Mouse (Mus musculus) thymus, adult 2 months (tissue): Measurements from ENCODE around the gene Cebpb. TPM values are rescaled to one million over a fixed set of nuclear protein-coding genes. Genes with fewer than 3 reads are reported as not detected.

Experiments
- DNase-seq: peaks from one replicate; pipeline ENCODE4 v3.0.0; 2021
- H3K27ac ChIP-seq: fragments of 200-500 bp; 2 replicates; pipeline ENCODE4 v1.5.1; 2012; ENCODE audit warnings: low read length, control low read depth; ENCODE audit not compliant: control insufficient read depth, insufficient read depth
- H3K27me3 ChIP-seq: fragments of 200-500 bp; 2 replicates; pipeline ENCODE4 v1.6.1; 2012; ENCODE audit warnings: mild to moderate bottlenecking, low read length, moderate library complexity, mixed read lengths; ENCODE audit not compliant: control insufficient read depth, insufficient read depth
- H3K36me3 ChIP-seq: fragments of 200-500 bp; 2 replicates; pipeline ENCODE4 v1.6.1; 2012; ENCODE audit warnings: mild to moderate bottlenecking, low read length, moderate library complexity; ENCODE audit not compliant: control insufficient read depth, insufficient read depth
- H3K4me1 ChIP-seq: fragments of 200-500 bp; replicated peaks from 2 replicates; pipeline ENCODE4 v1.6.1; 2012; ENCODE audit warnings: low read length; ENCODE audit not compliant: control insufficient read depth, insufficient read depth
- H3K4me3 ChIP-seq: fragments of 200-500 bp; 2 replicates; pipeline ENCODE4 v1.5.1; 2012; ENCODE audit warnings: mild to moderate bottlenecking, low read length, control low read depth, moderate library complexity; ENCODE audit not compliant: control insufficient read depth, insufficient read depth
- CTCF ChIP-seq: fragments of 200-500 bp; IDR thresholded peaks from 2 replicates; pipeline ENCODE4 v1.5.1; 2012; ENCODE audit warnings: mild to moderate bottlenecking, control low read depth, low read length, moderate library complexity, borderline replicate concordance; ENCODE audit not compliant: control insufficient read depth, poor library complexity, insufficient read depth; ENCODE audit errors: extremely low read depth
- POLR2A ChIP-seq: fragments of 200-500 bp; IDR thresholded peaks from 2 replicates; pipeline ENCODE4 v1.6.1; 2012; ENCODE audit warnings: mild to moderate bottlenecking, low read length, control low read depth, moderate library complexity; ENCODE audit not compliant: control insufficient read depth, poor library complexity, insufficient read depth; ENCODE audit errors: extremely low read depth
- WGBS: fragments of 180-500 bp; shearing (Covaris S2); methylation state at CpG from one replicate; pipeline ENCODE4 v1.1.7; 2018; 5-methylcytosine and 5-hydroxymethylcytosine counted together
- polyA plus RNA-seq: library from polyadenylated mRNA; depleted of rRNA; stranded (reverse); fragments of >200 nt; gene quantifications from 2 replicates; pipeline ENCODE4 v1.2.3, GENCODE M21; 2012

Cebpb gene
- polyA plus RNA-seq, 1 experiment, result 69.6 TPM

DNA sequence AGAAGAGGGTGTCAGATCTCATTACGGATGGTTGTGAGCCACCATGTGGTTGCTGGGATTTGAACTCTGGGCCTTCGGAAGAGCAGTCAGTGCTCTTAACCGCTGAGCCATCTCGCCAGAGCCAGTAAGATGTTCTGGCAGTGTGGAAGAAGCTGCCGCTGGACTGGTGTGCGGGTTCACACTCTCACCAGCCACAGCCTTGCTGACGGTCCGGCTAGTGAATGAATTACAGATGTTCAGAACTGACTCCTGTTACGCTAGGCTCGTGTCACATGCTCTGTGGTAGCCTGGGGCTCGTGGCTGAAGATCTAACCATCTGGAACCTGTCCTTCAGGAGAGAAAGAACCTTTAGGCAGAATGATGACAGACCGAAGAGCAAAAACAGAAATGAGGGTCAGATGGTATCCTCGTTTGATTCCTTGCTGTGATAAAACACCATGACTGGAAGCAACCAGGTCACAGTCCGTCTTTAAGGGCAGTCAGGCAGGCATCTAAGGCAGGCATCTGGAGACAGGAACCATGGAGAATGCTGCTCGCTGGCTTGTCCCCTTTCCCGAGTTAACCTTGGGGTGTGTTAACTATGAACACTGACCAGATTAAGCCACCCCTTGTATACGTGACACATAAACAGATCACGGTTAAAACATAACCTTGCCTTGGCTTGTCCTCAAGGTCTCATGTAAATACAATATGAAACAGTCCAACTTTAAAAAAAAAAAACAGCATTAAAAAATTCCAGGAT lies 22.6 kb upstream of the Cebpb start:
- 95% methylated on average over 18 of the region's 18 CpGs for WGBS
- H3K4me3 ChIP-seq, result no peak overlapping the region
- H3K4me1 ChIP-seq, result peaks cover 8% of the 10 kb centered on the region
- H3K27ac ChIP-seq, result no peak overlapping the region
- H3K36me3 ChIP-seq, result no peaks in the 10 kb centered on the region
- TF ChIP-seq POLR2A, result no peak
- TF ChIP-seq CTCF, result no peak
- DNase-seq, result no peak
- no peaks in the 10 kb centered on the region for H3K27me3 ChIP-seq

DNA sequence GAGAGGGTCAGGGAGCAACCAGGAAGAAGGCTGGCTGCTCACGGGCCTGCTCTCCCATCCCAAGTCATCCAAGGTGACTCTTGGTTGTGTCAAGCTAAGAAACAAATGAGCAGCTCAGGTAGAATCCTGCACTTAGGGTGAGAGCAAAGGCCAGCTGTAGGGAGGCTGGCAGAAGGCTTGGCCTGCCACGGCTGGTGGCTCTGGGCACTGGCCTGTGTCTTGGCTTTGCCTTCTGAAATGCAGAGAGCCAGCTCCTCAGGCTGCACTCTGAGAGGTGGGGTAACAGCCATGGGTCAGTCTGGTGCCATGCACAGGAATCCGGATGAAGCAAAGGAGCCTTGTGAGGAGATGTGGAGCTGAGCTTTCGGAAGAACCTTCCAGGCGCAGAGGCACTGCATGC lies 20.3 kb upstream of the Cebpb start:
- no peak for DNase-seq
- H3K27me3 ChIP-seq, result no peaks in the 10 kb centered on the region
- no peak overlapping the region for H3K4me3 ChIP-seq
- WGBS, result 96% methylated on average over 5 of the region's 5 CpGs
- no peak overlapping the region for H3K27ac ChIP-seq
- H3K4me1 ChIP-seq, result peaks cover 13% of the 10 kb centered on the region
- no peak for TF ChIP-seq POLR2A
- no peak for TF ChIP-seq CTCF
- no peaks in the 10 kb centered on the region for H3K36me3 ChIP-seq

DNA sequence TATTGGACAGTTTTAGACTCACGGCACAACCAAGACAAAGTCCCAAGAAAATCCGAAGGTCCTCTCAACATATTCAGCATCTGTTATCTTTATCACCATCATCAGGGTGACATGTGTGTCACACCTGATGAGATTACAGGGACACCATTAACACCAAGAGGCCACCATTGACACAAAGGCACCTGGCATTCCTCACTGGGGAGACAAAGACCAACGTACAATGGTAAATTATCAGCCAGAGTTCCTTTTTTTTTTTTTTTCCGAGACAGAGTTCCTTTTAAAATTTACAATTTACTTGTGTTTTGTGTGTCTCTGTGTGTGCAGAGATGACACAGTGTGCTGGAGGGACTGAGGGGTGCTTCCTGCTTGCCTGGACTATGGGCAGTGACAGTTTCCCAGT lies 19.3 kb upstream of the Cebpb start:
- H3K27me3 ChIP-seq, result no peaks in the 10 kb centered on the region
- no peaks in the 10 kb centered on the region for H3K36me3 ChIP-seq
- H3K4me3 ChIP-seq, result no peak overlapping the region
- 84% methylated on average over 4 of the region's 4 CpGs for whole genome bisulfite sequencing
- peaks cover 13% of the 10 kb centered on the region for H3K4me1 ChIP-seq
- DNase-seq, result no peak
- TF ChIP-seq POLR2A (no peak), CTCF (no peak)
- H3K27ac ChIP-seq, result no peak overlapping the region

DNA sequence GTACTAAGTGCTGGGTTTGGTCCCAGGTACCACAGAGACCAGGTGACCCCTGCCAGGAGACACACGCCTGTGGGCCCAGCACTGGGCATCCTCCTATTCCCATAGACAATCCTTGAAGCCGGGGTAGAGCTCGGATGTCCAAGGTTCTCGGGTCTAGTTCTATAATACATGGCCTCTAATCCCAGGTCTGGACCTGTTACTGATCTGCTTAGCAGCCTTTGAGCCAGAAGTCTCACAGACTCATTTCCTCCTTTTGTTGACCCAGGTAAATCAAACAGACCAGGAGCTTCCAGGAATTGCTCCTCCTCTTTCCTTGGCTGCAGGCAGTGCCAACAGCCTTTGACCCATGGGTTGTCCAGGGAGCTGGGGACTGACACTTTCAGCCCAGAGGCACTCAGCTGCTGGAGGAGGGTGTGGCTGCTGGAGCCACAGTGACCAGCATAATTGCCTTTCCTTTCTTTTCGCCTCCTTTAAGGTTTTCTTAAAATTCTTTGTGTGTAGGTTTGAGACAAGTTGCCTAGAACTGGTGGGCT lies 17.5 kb upstream of the Cebpb start:
- no peaks in the 10 kb centered on the region for H3K36me3 ChIP-seq
- TF ChIP-seq POLR2A (no peak), CTCF (no peak)
- H3K27ac ChIP-seq, result no peak overlapping the region
- WGBS, result 93% methylated on average over 5 of the region's 5 CpGs
- H3K4me3 ChIP-seq, result no peak overlapping the region
- peaks cover 13% of the 10 kb centered on the region for H3K4me1 ChIP-seq
- H3K27me3 ChIP-seq, result no peaks in the 10 kb centered on the region
- DNase-seq, result no peak

DNA sequence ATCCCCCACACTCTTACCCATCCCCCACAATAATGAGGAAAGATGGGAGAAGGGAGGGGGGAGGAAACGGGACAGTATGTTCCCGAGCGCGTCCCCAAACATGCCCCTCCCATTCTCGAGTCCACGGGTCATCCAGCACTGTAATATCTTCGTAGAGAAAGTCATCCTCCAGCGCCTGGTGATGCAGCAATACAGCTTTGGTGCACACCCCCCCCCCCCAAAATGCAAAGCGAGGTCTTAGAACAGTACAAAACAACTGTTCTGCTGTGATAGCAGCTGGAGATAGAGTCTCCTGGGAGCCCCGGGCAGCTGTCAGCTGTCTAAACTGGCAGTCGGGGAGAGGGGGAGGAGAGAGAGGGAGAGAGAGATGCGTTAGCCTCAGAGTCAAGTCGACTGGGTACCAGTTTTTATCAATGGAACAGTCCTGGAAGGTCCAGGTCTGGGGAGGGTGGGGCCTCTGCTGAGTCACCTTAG lies 16.5 kb upstream of the Cebpb start:
- Histone ChIP-seq H3K27ac (no peak overlapping the region), H3K27me3 (no peaks in the 10 kb centered on the region), H3K36me3 (no peaks in the 10 kb centered on the region), H3K4me3 (no peak overlapping the region), H3K4me1 (peaks cover 13% of the 10 kb centered on the region)
- WGBS, result 38% methylated on average over 13 of the region's 13 CpGs
- no peak for DNase-seq
- TF ChIP-seq CTCF, result no peak
- TF ChIP-seq POLR2A, result no peak

DNA sequence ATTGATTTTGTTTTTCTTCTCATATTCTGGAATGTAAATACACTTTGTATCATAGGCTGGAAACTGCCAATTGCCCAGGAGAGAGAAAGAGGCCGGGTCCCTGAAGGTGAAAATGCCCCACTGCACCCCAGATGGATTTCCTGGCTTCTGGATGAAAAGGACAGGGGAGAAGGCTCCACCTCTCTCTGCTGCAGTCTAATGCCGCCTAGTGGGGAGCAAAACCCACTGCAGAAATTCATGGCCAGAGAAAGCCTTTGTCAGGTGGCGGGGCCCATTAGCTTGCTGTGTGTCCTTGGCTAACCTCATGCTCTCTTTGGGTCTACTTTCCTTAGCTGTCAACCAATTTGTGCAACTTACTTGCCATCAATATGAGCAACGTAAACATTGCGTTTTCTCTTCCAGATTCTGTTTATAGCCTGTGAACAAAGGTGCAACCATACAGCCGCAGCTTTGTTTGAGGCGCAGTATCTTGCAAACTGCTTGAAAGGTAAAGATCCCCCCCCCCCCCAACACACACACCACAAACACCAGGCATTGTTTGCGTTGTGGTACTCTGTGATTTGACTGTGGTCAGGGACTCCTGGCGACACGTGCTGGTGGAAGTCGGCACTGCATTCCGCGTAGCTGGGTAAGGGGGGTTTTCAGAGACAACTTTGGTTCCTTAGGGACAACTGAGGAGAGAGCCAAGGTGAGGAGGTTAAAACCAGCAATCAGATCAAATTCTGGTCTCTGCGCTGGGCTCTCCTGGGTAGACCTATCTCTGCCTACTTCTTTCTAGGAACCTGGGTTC lies 13.4 kb upstream of the Cebpb start:
- no peak overlapping the region for H3K27ac ChIP-seq
- WGBS, result 46% methylated on average over 14 of the region's 14 CpGs
- H3K4me1 ChIP-seq, result peaks cover 16% of the 10 kb centered on the region
- H3K4me3 ChIP-seq, result no peak overlapping the region
- no peaks in the 10 kb centered on the region for H3K36me3 ChIP-seq
- TF ChIP-seq CTCF, result peak; percentile 43; the same call in 1 of the 2 replicates
- TF ChIP-seq POLR2A, result no peak
- H3K27me3 ChIP-seq, result no peaks in the 10 kb centered on the region
- DNase-seq, result peak; percentile 63

DNA sequence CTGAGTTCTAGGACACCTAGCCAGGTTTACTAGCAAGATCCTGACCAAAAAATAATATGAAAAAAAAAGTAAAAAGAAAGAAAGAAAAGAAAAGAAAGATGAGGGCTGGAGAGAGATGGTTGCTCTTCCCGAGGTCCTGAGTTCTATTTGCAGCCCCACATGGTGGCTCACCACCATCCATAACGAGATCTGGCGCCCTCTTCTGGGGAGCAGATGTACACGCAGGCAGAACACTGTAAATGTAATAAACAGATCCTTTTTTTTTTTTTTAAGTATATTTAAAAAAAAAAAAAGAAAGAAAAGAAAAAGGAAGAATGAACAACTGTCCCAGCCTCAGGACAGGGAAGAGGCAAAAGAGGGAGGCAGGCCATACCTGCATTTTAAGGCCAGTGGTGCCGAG lies 10.1 kb upstream of the Cebpb start:
- WGBS, result 66% methylated on average over 5 of the region's 5 CpGs
- TF ChIP-seq CTCF, result peak; percentile 45; the same call in 1 of the 2 replicates
- no peak for TF ChIP-seq POLR2A
- H3K4me1 ChIP-seq, result peaks cover 4% of the 10 kb centered on the region; the same call in 1 of the 2 replicates
- H3K27me3 ChIP-seq, result no peaks in the 10 kb centered on the region
- H3K36me3 ChIP-seq, result no peaks in the 10 kb centered on the region
- no peak overlapping the region for H3K27ac ChIP-seq
- DNase-seq, result peak; percentile 37
- H3K4me3 ChIP-seq, result no peak overlapping the region
